Mouse (Mus musculus): Measurements from ENCODE around the gene Hrc. TPM values are rescaled to one million over a fixed set of nuclear protein-coding genes. Genes with fewer than 3 reads are reported as not detected.
"Not testable (repeated sequence)": the region's sequence is repeated elsewhere in the genome, so short reads cannot be mapped to it uniquely, and the experiment has no call there.

The Hrc gene
- polyA plus RNA-seq, 1 experiment = not detected

DNA sequence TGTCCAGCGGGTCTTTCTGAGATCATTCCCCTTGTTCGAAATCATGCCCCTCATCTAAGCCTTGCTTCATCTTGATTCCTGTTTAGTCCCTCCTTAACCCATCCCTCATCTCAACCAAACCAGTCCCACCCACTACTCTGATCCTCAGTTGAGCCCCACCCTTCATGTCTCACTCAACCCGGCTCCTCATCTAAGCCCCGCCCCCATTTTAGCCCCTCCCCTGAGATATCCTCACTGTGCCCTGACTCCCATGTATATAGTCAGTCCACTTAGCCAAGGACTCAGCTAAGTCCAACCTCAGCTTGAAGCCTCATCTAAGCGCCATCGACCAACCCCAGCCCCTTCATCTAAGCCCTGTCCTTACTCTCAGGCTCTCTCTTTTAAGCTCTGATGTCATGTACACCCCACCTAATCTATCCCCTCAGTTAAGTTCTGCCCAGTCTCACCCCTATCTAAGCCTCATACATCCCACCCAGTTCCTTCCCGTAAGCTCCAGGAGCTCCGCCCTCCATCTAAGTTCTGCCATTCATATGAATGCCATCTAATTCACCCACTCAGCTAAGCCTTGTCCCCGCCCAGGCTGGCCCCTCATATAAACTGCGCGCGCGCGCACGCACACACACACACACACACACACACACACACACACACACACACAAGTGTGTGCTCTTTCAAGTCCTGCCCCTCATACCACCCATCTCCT is 20.4 kb downstream of the Hrc start:
- Histone ChIP-seq H3K4me1 (ENCODE audit: control insufficient read depth) (peaks cover 7% of the 10 kb centered on the region), H3K9me3 (ENCODE audit: control insufficient read depth, low read length) (no peaks in the 10 kb centered on the region), H3K4me3 (replicated peaks) (no peak overlapping the region), H3K36me3 (ENCODE audit: control insufficient read depth) (no peaks in the 10 kb centered on the region), H3K27me3 (ENCODE audit: control insufficient read depth) (peaks cover 45% of the 10 kb centered on the region)
- TF ChIP-seq GATA1 (IDR thresholded peaks at IDR 0.05; ENCODE audit: low read length) = no peak
- TF ChIP-seq TAL1 (IDR thresholded peaks at IDR 0.05; ENCODE audit: low read length) = no peak

DNA sequence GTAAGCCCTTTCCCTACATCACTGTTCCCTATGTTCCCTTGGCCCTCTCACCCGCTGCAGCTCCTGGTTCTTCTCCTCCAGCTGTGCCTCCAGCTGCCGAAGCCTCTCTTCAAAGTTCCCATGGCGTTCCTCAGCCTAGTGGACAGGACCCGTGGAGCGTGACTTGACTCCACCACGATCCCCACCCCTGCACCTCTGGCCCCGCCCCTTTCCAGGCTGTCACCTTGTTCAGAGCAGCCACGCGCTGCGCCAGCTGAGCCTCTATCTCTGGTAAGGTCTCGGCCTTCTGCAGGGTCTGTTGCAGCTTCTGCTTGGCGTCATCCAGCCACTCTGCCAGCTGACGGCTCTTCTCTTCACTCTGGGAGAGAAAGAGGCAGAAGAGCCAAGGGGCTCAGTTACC is 21.0 kb downstream of the Hrc start:
- Histone ChIP-seq H3K4me1 (ENCODE audit: control insufficient read depth) (peaks cover 12% of the 10 kb centered on the region), H3K27me3 (ENCODE audit: control insufficient read depth) (peaks cover 46% of the 10 kb centered on the region), H3K36me3 (ENCODE audit: control insufficient read depth) (no peaks in the 10 kb centered on the region), H3K4me3 (replicated peaks) (no peak overlapping the region), H3K9me3 (ENCODE audit: control insufficient read depth, low read length) (peaks cover 4% of the 10 kb centered on the region)
- TF ChIP-seq TAL1 (IDR thresholded peaks at IDR 0.05; ENCODE audit: low read length) (no peak), GATA1 (IDR thresholded peaks at IDR 0.05; ENCODE audit: low read length) (no peak)

GRCm38 (mm10) chr7:45359081-45359480 is 24.0 kb downstream of the Hrc start:
- H3K9me3 ChIP-seq (ENCODE audit: control insufficient read depth, low read length) = peaks cover 14% of the 10 kb centered on the region
- peaks cover 59% of the 10 kb centered on the region for H3K27me3 ChIP-seq (ENCODE audit: control insufficient read depth)
- H3K36me3 ChIP-seq (ENCODE audit: control insufficient read depth); H3K4me3 ChIP-seq (replicated peaks): not testable (repeated sequence)
- peaks cover 26% of the 10 kb centered on the region for H3K4me1 ChIP-seq (ENCODE audit: control insufficient read depth)

GRCm38 (mm10) chr7:45360404-45361125 is 25.5 kb downstream of the Hrc start:
- H3K27me3 ChIP-seq (ENCODE audit: control insufficient read depth) = peaks cover 69% of the 10 kb centered on the region
- no peak for TF ChIP-seq TAL1 (IDR thresholded peaks at IDR 0.05; ENCODE audit: low read length)
- TF ChIP-seq GATA1 (IDR thresholded peaks at IDR 0.05; ENCODE audit: low read length) = no peak
- H3K4me3 ChIP-seq (replicated peaks) = no peak overlapping the region
- peaks cover 23% of the 10 kb centered on the region for H3K4me1 ChIP-seq (ENCODE audit: control insufficient read depth)
- peaks cover 14% of the 10 kb centered on the region for H3K9me3 ChIP-seq (ENCODE audit: control insufficient read depth, low read length)
- H3K36me3 ChIP-seq (ENCODE audit: control insufficient read depth) = no peaks in the 10 kb centered on the region

- Histone ChIP-seq H3K4me3 (replicated peaks) (peak overlapping the region; percentile 45), H3K9me3 (ENCODE audit: control insufficient read depth, low read length) (peaks cover 17% of the 10 kb centered on the region), H3K27me3 (ENCODE audit: control insufficient read depth) (peaks cover 75% of the 10 kb centered on the region), H3K4me1 (ENCODE audit: control insufficient read depth) (peaks cover 24% of the 10 kb centered on the region), H3K36me3 (ENCODE audit: control insufficient read depth) (no peaks in the 10 kb centered on the region)
- no peak for TF ChIP-seq GATA1 (IDR thresholded peaks at IDR 0.05; ENCODE audit: low read length)
- TF ChIP-seq TAL1 (IDR thresholded peaks at IDR 0.05; ENCODE audit: low read length) = no peak
These were observed 26.2 kb downstream of the Hrc start for GRCm38 (mm10) chr7:45361243-45361804.

DNA sequence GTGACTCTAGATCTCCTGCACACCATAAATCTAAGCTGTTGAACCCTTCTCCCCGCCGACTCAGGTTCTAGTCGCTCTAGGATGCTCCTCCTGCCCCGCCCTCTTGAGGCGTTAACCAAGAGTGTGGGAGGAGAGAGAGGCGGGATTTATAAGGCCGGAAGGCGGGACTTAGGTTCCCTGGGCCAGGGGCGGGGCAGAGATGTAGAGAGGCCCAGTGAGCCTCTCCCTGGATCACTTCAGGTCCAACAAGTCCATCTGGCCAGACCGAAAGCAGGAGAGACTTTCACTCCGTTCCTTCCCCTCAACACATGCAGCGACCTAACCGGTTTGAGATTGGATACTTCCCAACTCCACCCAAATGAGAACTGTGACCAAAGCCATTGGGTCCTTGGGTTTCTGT is 27.7 kb downstream of the Hrc start:
- H3K4me3 ChIP-seq (replicated peaks) = no peak overlapping the region
- peaks cover 88% of the 10 kb centered on the region for H3K27me3 ChIP-seq (ENCODE audit: control insufficient read depth)
- no peak for TF ChIP-seq GATA1 (IDR thresholded peaks at IDR 0.05; ENCODE audit: low read length)
- no peak for TF ChIP-seq TAL1 (IDR thresholded peaks at IDR 0.05; ENCODE audit: low read length)

DNA sequence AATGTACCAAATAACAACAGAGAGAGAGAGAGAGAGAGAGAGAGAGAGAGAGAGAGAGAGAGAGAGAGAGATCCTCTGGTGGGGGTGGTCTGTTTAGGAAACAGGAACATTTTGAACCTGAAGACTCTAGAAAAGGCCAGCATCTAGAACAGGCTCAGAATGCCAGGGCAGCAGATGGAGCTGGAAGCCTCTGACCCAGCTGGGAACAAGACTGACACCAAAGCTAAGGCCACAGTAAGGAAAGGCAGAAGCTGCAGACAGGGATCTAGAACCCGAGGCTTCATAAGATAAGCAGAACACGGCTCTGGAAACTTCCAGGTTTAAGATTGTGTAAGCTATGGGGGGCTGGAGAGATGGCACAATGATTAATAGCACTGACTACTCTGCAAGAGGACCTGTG is 28.9 kb downstream of the Hrc start:
- no peak overlapping the region for H3K4me3 ChIP-seq (replicated peaks)
- no peak for TF ChIP-seq TAL1 (IDR thresholded peaks at IDR 0.05; ENCODE audit: low read length)
- no peak for TF ChIP-seq GATA1 (IDR thresholded peaks at IDR 0.05; ENCODE audit: low read length)
- H3K4me1 ChIP-seq (ENCODE audit: control insufficient read depth) = peaks cover 49% of the 10 kb centered on the region
- peaks cover 17% of the 10 kb centered on the region for H3K9me3 ChIP-seq (ENCODE audit: control insufficient read depth, low read length)
- H3K36me3 ChIP-seq (ENCODE audit: control insufficient read depth) = no peaks in the 10 kb centered on the region
- H3K27me3 ChIP-seq (ENCODE audit: control insufficient read depth) = peaks cover 97% of the 10 kb centered on the region

More for the DNA sequence above, 27.7 kb downstream of the Hrc start:
- no peaks in the 10 kb centered on the region for H3K36me3 ChIP-seq (ENCODE audit: control insufficient read depth)
- peaks cover 38% of the 10 kb centered on the region for H3K4me1 ChIP-seq (ENCODE audit: control insufficient read depth)
- H3K9me3 ChIP-seq (ENCODE audit: control insufficient read depth, low read length) = peaks cover 17% of the 10 kb centered on the region

DNA sequence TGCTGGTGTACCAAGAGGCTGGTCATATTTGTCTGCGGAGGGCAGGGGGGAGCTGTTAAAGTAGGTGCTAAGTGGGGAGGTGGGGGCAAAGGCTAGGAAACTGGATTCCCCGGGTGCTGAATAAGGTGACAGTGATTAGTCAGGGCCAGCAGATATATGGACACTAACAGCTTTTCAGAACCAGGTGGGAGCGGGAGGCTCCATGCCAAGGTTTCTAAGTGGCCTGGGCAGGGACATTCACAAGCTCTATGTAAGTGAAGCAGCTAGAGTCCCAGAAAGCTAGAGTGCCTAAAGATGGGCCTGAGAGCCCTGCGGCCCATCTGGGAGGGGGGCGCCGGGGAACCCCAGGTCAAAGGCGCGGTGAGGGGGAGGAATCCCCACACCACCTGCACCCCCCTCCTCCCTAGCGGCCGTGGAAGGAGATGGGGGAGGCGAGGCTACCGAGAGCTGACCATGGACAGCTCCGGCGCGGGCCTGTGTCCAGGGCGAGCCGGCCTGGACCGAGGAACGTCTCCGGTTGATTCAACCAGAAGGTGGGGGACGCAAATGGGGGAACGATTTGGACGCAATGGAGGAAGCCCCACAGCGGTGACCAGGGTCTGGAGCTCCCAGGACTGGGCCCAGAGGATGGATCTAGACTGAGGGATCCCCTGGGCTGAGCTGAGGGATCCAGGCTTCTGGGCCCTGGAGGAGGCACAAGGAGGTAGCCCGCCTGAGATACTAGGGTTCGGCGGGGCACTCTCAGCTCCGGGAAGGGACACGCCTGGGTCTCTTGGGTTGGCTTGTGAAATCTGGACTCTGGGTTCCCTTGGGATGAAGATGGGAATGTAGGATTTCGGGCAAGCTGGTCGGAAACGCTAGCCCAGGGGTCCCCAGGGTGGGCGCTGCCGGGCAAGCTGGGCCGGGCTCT is 30.9 kb downstream of the Hrc start:
- Histone ChIP-seq H3K36me3 (ENCODE audit: control insufficient read depth) (no peaks in the 10 kb centered on the region), H3K9me3 (ENCODE audit: control insufficient read depth, low read length) (peaks cover 14% of the 10 kb centered on the region), H3K4me3 (replicated peaks) (peak overlapping the region; percentile 68), H3K27me3 (ENCODE audit: control insufficient read depth) (peaks cover 97% of the 10 kb centered on the region), H3K4me1 (ENCODE audit: control insufficient read depth) (peaks cover 64% of the 10 kb centered on the region)
- TF ChIP-seq GATA1 (IDR thresholded peaks at IDR 0.05; ENCODE audit: low read length) = no peak
- TF ChIP-seq TAL1 (IDR thresholded peaks at IDR 0.05; ENCODE audit: low read length) = no peak
